Mouse (Mus musculus) mature B cell (primary cell): ENCODE measurements around the gene Mas1.
"Not testable (repeated sequence)": the region's sequence is repeated elsewhere in the genome, so short reads cannot be mapped to it uniquely, and the experiment has no call there.

ENCODE experiments used
- in situ Hi-C: fragments of 300-500 bp; cut with MboI; formaldehyde crosslinking; loops from 2 replicates; pipeline ENCODE4 v1.14.3; 2019

Mas1 gene

GRCm38 (mm10) chr17:12868043-12868442 lies at the start of gene Mas1:
TSS of gene Mas1 (minus strand) at chr17:12868143.
- in situ Hi-C loops: no loop called here

DNA sequence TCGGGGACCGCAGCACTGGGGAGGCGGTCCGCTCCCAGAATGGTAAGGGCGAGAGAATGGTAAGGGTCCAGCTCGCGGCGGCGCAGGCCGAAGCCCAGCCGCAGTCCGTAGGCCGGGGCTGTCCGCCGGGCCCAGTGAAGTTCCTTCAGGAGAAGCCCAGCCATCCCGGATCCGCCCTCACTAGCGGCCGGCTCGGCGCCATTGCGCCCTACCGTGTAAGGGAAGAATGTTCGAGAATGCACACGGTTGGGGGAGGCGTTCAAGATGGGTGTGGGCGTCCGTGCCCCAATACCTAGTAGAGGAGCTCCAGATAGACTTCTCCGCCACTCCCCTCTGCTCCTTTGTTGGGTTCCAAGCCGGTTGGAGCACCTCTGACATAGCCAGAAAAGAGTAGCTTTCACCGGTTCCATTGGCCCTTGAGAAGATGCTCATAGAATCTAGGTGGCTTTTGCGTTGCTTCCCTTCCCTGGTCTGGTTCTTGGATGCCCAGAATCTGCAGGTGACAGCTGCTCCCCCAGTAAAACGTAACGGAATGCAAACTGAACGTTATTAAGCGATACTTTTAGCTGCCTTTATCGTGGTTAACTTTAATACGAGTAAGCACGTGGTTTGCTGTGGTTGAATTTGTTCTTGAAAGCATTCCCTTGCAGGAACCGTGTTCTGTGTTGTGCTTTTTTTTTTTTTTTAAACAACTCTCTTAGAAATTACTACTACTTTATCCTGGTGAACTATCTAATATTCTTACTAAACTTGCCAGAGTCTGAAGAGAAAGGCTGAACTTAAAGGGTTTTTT lies 48.8 kb upstream of the Mas1 start:
- in situ Hi-C loops: no loop called here

DNA sequence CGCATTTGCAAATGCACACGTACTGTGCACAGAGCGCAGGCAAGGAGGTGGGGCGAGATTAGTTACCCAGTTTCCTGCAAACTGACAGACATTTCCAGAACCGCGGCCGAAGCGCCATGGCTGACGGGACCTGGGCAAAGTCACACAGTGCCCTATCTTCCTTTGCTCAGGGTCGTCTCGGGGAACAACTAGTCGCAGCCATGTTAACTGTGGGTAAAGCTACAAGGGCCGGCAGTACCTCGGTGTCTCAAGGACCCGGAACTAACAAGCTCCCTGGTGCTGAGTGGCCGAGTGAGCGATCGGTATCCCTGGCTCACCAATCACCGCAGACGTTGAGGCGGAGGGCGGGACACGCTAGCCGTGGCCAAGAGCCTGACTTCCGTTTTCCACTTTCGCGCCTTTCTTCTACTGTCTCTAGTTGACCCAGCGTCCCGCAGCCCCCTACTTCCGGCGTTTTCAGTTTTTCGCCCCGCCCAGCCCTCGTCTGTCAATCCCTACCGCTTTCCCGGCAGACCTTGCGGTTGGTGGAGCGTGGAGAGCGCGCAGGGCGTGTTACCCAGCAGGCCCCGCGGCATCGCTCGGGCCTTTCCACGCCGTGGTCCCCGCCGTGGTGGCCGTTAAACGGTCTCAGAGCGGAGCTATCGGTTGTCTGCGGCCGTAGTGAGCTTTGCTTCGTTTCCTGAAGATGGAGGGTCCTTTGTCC lies 48.1 kb upstream of the Mas1 start, which contains the start of gene Mrpl18:
Gene Mrpl18, minus strand, starts transcription at position 465 of the 703 bp plus-strand sequence.
- in situ Hi-C loops: no loop called here

- in situ Hi-C loops: no loop called here
Observed at GRCm38 (mm10) chr17:12915488-12915880, 47.5 kb upstream of the Mas1 start, which contains the start of gene Tcp1. TSS of gene Tcp1 (plus strand) at chr17:12915701.

DNA sequence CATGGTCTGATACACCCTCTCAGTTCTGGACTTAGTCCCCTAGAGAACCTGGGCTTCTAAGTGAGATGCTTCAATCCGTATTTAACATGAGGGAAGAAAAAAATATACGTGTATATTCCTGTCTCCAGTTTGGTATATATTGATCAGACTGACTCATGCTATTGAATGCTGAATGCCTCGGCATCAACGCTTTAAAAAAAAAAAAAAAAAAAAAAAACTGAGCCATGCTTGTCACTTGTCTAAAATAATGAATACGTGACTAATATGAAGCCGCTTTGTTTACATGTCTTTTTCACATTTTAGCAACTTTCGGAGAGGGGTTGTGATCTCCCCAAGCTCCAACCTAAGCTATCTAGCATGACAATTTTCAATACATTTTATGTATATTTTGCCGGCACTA lies 42.4 kb upstream of the Mas1 start:
- in situ Hi-C loops: no loop called here

DNA sequence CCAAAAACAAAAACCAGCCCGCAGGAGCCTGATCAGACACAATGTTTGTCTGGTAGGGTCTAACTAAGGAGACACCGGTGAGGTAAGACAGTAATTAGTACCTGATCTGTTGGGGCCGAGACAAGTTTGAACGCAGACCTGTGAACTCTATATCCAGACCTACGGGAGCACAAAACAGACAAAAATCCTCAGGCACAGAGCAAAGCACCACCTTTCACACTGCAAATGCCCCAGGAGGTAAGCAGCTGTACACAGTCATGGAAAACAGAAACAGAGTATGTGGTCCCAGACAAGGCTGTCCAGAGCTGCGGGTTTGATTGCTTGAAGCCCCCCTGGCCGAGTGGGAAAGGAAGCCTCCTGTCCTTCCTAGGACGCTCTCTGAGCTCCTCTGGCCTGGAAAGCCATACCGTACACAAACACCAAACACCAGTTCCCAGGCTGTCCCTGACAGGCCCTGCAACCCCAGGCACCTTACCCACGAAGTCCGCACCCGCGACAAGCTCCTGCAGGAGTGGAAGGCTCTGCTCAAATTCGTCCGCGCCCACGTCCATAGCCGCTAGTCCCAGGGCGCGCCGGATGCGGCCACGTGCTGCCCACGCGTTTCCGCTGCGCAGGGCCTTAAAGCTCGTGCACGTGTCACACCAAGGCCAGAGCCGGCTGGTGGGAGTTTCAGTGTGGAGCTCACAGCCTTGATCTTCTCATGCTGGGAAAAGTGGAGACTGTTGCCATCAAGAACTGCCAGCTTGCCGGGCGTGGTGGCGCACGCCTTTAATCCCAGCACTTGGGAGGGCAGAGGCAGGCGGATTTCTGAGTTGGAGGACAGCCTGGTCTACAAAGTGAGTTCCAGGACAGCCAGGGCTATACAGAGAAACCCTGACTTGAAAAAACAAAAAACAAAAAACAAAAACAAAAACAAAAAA lies 41.7 kb upstream of the Mas1 start, which contains the start of gene Pnldc1:
Gene Pnldc1, minus strand, starts transcription at position 870 of the 920 bp plus-strand sequence.
- in situ Hi-C loops: no loop called here

GRCm38 (mm10) chr17:12906436-12906835 lies 38.5 kb upstream of the Mas1 start:
- in situ Hi-C loops: no loop called here

DNA sequence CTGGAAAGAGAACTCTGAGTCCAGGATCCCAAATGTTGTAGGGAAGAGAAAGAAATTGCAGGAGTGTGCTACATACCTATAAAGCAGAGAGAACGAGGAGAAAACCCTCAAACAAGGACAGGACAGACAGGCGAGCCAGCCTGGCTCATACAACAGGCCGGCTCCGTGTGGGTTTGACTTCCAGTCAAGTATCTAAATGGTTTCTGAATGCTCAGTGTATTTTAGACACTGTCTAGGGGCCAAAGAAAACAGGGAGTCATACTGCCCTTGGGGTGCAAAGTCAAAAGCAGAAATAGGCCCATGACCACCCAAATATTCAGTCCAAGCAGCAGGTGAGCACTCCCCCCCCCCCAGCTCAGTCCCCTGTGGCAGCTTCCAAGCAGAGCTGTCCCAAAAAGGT lies 37.9 kb upstream of the Mas1 start:
- in situ Hi-C loops: no loop called here

DNA sequence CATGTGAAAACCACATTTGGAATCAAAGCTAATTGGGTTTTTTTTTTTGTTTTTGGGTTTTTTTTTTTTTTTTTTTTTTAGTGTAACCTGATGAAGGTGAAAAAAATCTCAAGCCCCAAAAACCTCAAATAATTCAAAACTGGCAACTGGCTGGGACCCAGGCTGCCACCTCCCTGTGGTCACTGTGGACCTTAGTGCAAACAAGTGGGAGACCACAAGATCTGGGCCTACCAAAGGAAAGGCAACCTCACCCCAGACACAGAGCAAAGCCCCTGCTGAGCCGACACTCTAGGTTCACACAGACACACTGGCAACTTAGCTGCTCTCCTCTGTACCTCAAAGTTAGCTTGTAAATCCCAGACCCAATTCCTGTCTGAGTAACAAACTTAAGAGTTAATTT lies 36.4 kb upstream of the Mas1 start:
- in situ Hi-C loops: no loop called here

DNA sequence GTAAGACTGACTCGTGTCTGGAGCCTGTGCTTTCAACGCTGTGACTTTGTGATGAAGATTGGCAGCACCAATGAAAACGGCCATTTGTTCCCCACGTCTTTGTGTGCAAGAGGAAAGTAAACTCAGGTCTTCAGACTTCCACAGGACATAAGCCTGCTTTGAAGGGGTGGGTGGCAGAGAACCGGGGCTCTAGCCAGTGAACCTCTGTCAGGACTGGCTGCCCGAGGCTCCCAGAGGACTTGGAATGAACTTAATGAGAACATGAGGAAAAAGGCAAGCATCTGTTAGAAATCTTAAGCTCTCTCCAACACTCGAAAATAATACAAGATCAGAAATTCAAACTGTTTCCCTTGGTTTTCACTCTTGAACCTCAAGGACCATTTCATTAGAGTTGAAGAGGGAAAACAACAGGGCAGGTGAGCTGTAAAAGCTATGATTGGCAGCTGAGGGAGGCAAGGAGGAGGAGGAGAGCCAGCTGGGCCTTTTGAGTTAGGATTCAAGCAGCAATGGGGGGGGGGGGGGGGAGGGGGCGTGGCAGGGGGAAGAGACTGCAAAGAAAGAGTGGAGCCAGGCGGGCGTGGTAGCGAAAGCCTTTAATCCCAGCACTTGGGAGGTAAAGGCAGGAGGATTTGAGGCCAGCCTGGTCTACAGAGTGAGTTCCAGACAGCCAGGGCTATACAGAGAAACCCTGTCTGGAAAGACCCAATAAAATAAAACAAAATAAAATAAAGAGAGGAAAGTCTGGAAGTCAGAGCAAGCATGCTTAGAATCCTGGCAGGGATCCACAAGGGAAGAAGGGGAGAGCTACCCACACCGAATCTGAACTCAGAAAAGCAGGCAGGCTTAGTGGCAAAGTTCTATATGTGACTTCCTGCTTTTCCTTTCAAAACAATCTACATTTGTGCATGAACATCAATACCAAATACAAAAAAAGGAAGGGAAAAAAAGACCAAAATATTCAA lies 35.7 kb upstream of the Mas1 start:
- in situ Hi-C loops: no loop called here

GRCm38 (mm10) chr17:12902291-12902690 lies 34.3 kb upstream of the Mas1 start:
- in situ Hi-C loops: no loop called here

DNA sequence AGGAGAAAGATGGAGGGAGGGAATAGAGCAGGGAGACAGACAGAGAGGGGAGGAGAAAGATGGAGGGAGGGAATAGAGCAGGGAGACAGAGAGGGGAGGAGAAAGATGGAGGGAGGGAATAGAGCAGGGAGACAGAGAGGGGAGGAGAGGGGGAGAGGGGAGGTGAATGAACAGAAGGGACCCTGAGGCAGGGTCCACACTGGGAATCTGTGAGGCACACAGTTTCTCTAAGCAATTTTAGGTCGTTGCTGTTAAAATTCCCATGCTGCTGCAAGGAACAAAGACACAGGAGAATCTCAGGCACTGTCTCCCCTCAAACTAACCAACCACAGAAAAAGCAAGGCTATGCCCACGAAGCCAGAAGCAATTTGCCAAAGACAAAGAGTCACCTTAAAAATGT lies 30.7 kb upstream of the Mas1 start:
- in situ Hi-C loops: not testable (repeated sequence)

GRCm38 (mm10) chr17:12897674-12898073 lies 29.7 kb upstream of the Mas1 start:
- in situ Hi-C loops: no loop called here

DNA sequence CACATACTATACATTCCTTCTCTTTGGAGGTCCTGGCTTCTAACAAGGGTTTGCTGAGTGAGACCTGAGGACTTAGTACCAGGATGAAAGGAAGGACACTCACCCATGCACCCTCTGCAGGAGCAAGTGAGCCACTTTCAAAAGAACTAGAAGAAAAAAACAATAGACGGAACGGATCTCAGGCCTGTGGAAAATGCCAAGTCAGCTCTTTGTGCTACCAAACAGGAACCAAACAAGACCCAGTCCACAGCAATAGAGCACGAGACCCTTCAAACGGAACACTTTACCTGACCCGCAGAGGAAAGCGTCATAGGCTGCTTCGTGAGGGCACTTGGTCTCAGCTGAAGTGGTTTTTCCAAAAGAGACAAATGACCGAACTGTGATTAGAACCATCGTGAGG lies 24.1 kb upstream of the Mas1 start:
- in situ Hi-C loops: no loop called here

DNA sequence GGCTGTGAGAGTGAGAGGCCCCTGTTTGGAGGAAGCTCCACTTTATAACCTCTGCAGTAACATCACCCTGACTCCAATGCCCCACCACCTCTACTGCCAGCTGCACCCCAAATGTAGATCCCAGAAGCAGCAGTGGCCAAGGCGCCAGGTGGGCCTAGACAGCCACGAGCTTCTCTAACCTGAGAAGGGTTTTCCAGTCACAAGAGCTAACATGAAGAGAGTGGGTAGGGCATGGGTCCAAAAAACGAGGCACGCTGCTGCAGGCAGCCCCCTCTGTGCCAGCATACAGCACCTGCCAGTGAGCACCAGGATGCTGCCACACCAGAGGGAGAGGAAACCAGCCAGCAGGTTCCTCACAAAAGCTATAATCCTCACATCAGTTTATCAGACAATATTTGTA lies 23.1 kb upstream of the Mas1 start:
- in situ Hi-C loops: no loop called here

GRCm38 (mm10) chr17:12887021-12887775 lies 19.3 kb upstream of the Mas1 start:
- in situ Hi-C loops: loop anchor here (10.0 kb wide), 1 partner anchor 108 kb away; the partner anchor contains the start of gene Wtap

GRCm38 (mm10) chr17:12886620-12887019 lies 18.7 kb upstream of the Mas1 start:
- in situ Hi-C loops: loop anchor here (10.0 kb wide), 1 partner anchor 108 kb away; the partner anchor contains the start of gene Wtap

DNA sequence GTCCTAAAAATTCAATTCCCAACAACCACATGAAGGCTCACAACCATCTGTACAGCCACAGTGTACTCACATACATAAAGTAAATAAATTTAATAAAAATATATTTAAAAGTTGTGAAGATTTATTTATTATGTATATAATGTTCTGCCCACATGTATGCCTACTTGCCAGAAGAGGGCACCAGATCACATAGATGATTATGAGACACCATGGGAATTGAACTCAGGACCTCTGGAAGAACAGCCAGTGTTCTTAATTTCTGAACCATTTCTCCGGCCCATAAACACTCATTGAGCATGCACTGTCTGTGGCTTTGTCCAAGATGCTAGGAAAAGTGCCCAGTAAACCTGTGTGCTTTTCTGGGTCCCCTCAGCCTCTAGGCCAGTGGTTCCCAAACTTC lies 13.3 kb upstream of the Mas1 start:
- in situ Hi-C loops: loop anchor here (10.0 kb wide), 1 partner anchor 114 kb away; the partner anchor contains the start of gene Wtap

DNA sequence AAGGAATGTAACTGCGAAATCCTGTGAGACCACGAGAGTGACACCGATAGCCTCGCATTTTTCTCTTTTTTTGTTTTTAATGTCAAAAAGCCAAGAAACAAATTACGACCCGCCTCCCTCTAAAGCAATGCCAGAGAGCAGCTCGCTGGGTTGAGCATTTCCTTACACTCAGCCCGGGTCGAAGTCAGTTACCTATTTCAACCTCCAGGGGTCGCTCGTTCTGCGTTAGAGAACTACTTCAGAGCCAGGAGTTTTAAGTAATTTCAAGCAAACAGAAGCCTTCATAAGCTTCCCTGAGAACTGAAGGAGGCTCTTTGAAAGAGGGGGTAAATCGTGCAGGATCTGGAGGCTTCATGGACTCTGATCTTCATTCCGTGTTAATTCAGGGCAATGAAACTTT lies 12.2 kb upstream of the Mas1 start:
- in situ Hi-C loops: loop anchor here (10.0 kb wide), 1 partner anchor 115 kb away; the partner anchor contains the start of gene Wtap

DNA sequence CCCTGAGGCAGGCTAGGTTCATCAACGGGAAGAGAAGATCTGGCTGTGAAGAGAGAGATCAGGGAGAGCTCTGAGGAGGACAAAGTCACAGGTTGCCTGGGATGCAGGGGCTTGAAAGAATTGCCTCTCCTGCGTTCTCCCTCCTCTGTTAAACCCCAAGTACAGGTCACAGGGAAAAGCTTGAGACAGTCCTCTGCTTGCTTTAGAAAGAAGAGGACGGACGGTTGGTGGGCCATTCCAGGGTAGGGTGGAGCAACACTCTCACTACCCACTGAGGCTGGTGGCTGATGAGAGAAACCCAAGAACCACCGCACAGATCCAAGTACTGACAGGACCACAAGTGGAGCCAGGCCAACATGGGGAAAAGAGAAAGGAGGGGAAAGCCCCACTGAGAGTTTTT lies 7.8 kb upstream of the Mas1 start, which contains the start of gene Mrgprh:
Gene Mrgprh, plus strand, starts transcription at position 301 of the 400 bp plus-strand sequence.
- in situ Hi-C loops: no loop called here
